Mouse (Mus musculus) CH12.LX (cell line): ENCODE results near the gene Mid1. TPM values are rescaled to one million over a fixed set of nuclear protein-coding genes. Genes with fewer than 3 reads are reported as not detected.
A peak's percentile ranks its signal among the peaks of the same experiment; 100 is the strongest.

ENCODE experiments used
- DNase-seq: peaks from one replicate; pipeline ENCODE4 v3.0.0-alpha.2; 2013; ENCODE audit errors: extremely low read depth
- H3K27ac ChIP-seq: 2 replicates; pipeline ENCODE4 v1.5.1; 2012; ENCODE audit warnings: low read depth, mild to moderate bottlenecking, control low read depth, moderate library complexity; ENCODE audit not compliant: insufficient read depth
- H3K27me3 ChIP-seq: replicated peaks from 2 replicates; pipeline ENCODE3; 2012; ENCODE audit warnings: inconsistent platforms
- H3K36me3 ChIP-seq, 2 experiments: replicated peaks in 1 of 2; 2 replicates each; pipeline versions ENCODE3 to v1.6.1; 2012; ENCODE audit warnings: inconsistent platforms in 1 of 2, low read length in 1 of 2, mild to moderate bottlenecking in 1 of 2, mixed read lengths in 1 of 2, moderate library complexity in 1 of 2; ENCODE audit not compliant: control insufficient read depth in 1 of 2, insufficient read depth in 1 of 2
- H3K4me1 ChIP-seq, 2 experiments: 2 replicates each; pipeline ENCODE4 v1.6.1; 2012; ENCODE audit warnings: inconsistent platforms in 1 of 2, moderate library complexity in 1 of 2; ENCODE audit not compliant: insufficient read depth in 2 of 2, control insufficient read depth in 1 of 2
- H3K4me2 ChIP-seq: 2 replicates; pipeline ENCODE4 v1.6.1; 2012; ENCODE audit warnings: low read depth, mild to moderate bottlenecking, control low read depth; ENCODE audit not compliant: poor library complexity, insufficient read depth, severe bottlenecking
- H3K4me3 ChIP-seq, 3 experiments: fragments of 150-350 bp in 1 of 3; sonication (generic) in 1 of 3; replicated peaks in 1 of 3; 2 replicates each; pipeline versions ENCODE3 to v1.5.1; 2011 to 2012; ENCODE audit warnings: low read depth in 2 of 3, low read length in 2 of 3, mild to moderate bottlenecking in 2 of 3, moderate library complexity in 2 of 3, control low read depth in 1 of 3, improper control_type of control experiment in 1 of 3, inconsistent platforms in 1 of 3, mixed read lengths in 1 of 3; ENCODE audit not compliant: poor library complexity in 1 of 3
- H3K79me2 ChIP-seq: replicated peaks from 2 replicates; pipeline ENCODE4 v1.6.1; 2012; ENCODE audit warnings: mild to moderate bottlenecking, moderate library complexity; ENCODE audit not compliant: control insufficient read depth, poor library complexity, insufficient read depth, severe bottlenecking; ENCODE audit errors: extremely low read depth
- H3K9ac ChIP-seq: 2 replicates; pipeline ENCODE4 v1.6.1; 2012; ENCODE audit warnings: low read depth, mild to moderate bottlenecking, control low read depth, moderate library complexity; ENCODE audit not compliant: insufficient read depth
- H3K9me3 ChIP-seq: replicated peaks from 2 replicates; pipeline ENCODE3; 2012; ENCODE audit warnings: low read length, inconsistent platforms, mixed read lengths
- BHLHE40 ChIP-seq: IDR thresholded peaks from 2 replicates; pipeline ENCODE4 v1.6.1; 2011; ENCODE audit warnings: mild to moderate bottlenecking, low read depth, low read length, improper control_type of control experiment
- E2F4 ChIP-seq: IDR thresholded peaks from 2 replicates; pipeline ENCODE4 v1.6.1; 2011; ENCODE audit warnings: low read depth, low read length, improper control_type of control experiment; ENCODE audit not compliant: insufficient replicate concordance
- EP300 ChIP-seq: IDR thresholded peaks from 2 replicates; pipeline ENCODE4 v1.6.1; 2011; ENCODE audit warnings: low read length, improper control_type of control experiment
- ETS1 ChIP-seq: conservative IDR thresholded peaks from 2 replicates; pipeline ENCODE4 v1.6.1; 2012; ENCODE audit warnings: low read depth, mild to moderate bottlenecking, inconsistent platforms, low read length, improper control_type of control experiment, moderate library complexity
- GABPA ChIP-seq: IDR thresholded peaks from 2 replicates; pipeline ENCODE4 v1.6.1; 2012; ENCODE audit warnings: low read depth, low read length, improper control_type of control experiment, inconsistent platforms; ENCODE audit not compliant: insufficient replicate concordance
- IRF4 ChIP-seq: IDR thresholded peaks from 2 replicates; pipeline ENCODE4 v1.6.1; 2014; ENCODE audit warnings: low read depth, mild to moderate bottlenecking, inconsistent platforms, low read length, improper control_type of control experiment
- JUND ChIP-seq: conservative IDR thresholded peaks from 2 replicates; pipeline ENCODE4 v1.6.1; 2011; ENCODE audit warnings: low read depth, low read length, improper control_type of control experiment
- KAT2A ChIP-seq: IDR thresholded peaks from 2 replicates; pipeline ENCODE4 v1.6.1; 2012; ENCODE audit warnings: low read length, improper control_type of control experiment, inconsistent platforms; ENCODE audit not compliant: insufficient replicate concordance
- MAX ChIP-seq: IDR thresholded peaks from 2 replicates; pipeline ENCODE4 v1.6.1; 2011; ENCODE audit warnings: low read length, improper control_type of control experiment
- MEF2A ChIP-seq: IDR thresholded peaks from 2 replicates; pipeline ENCODE4 v1.6.1; 2014; ENCODE audit warnings: low read depth, mild to moderate bottlenecking, inconsistent platforms, low read length, improper control_type of control experiment, borderline replicate concordance
- MXI1 ChIP-seq: IDR thresholded peaks from 2 replicates; pipeline ENCODE4 v1.6.1; 2011; ENCODE audit warnings: mild to moderate bottlenecking, low read depth, low read length, improper control_type of control experiment
- MYC ChIP-seq: IDR thresholded peaks from 2 replicates; pipeline ENCODE4 v1.6.1; 2011; ENCODE audit warnings: low read depth, mild to moderate bottlenecking, improper control_type of control experiment, low read length
- NELFE ChIP-seq: IDR thresholded peaks from 2 replicates; pipeline ENCODE4 v1.6.1; 2011; ENCODE audit warnings: low read depth, low read length, improper control_type of control experiment
- NRF1 ChIP-seq: IDR thresholded peaks from 2 replicates; pipeline ENCODE4 v1.6.1; 2014; ENCODE audit warnings: low read depth, mild to moderate bottlenecking, inconsistent platforms, low read length, improper control_type of control experiment, moderate library complexity
- PAX5 ChIP-seq: IDR thresholded peaks from 2 replicates; pipeline ENCODE4 v1.6.1; 2012; ENCODE audit warnings: low read length, inconsistent platforms, mixed read lengths
- RAD21 ChIP-seq: IDR thresholded peaks from 2 replicates; pipeline ENCODE4 v1.6.1; 2011; ENCODE audit warnings: low read depth, mild to moderate bottlenecking, low read length, improper control_type of control experiment, moderate library complexity
- RCOR1 ChIP-seq: conservative IDR thresholded peaks from 2 replicates; pipeline ENCODE4 v1.6.1; 2012; ENCODE audit warnings: low read depth, mild to moderate bottlenecking, inconsistent platforms, low read length, improper control_type of control experiment
- USF1 ChIP-seq: IDR thresholded peaks from 2 replicates; pipeline ENCODE4 v1.6.1; 2014; ENCODE audit warnings: low read depth, mild to moderate bottlenecking, inconsistent platforms, low read length, improper control_type of control experiment
- USF2 ChIP-seq: conservative IDR thresholded peaks from 2 replicates; pipeline ENCODE4 v1.6.1; 2011; ENCODE audit warnings: low read depth, low read length, improper control_type of control experiment
- ZC3H11A ChIP-seq: IDR thresholded peaks from 2 replicates; pipeline ENCODE4 v1.6.1; 2012; ENCODE audit warnings: low read depth, mild to moderate bottlenecking, inconsistent platforms, low read length, improper control_type of control experiment
- ZKSCAN1 ChIP-seq: IDR thresholded peaks from 2 replicates; pipeline ENCODE4 v1.6.1; 2012; ENCODE audit warnings: low read depth, inconsistent platforms, low read length, improper control_type of control experiment, borderline replicate concordance
- ZMIZ1 ChIP-seq: IDR thresholded peaks from 2 replicates; pipeline ENCODE4 v1.6.1; 2012; ENCODE audit warnings: low read depth, mild to moderate bottlenecking, inconsistent platforms, low read length, improper control_type of control experiment
- dilution Hi-C: fragments of 300-500 bp; cut with MboI; formaldehyde crosslinking; loops from 2 replicates; pipeline ENCODE4 v1.14.3; 2020; ENCODE audit warnings: low sequenced_read_pairs; ENCODE audit not compliant: extremely low pct_unique_long_range_greater_than_20kb, extremely low pct_ligation_motif_present
- in situ Hi-C: fragments of 300-500 bp; cut with MboI; formaldehyde crosslinking; loops from 3 replicates; pipeline ENCODE4 v1.14.3; 2019; ENCODE audit warnings: low sequenced_read_pairs, low pct_ligation_motif_present, low pct_unique_long_range_greater_than_20kb, mixed read lengths
- polyA plus RNA-seq: library from polyadenylated mRNA; unstranded; fragments of >175 nt; gene quantifications from 2 replicates; pipeline ENCODE4 v1.2.1, GENCODE M21; 2012; ENCODE audit warnings: low read depth; ENCODE audit not compliant: insufficient read length
- total RNA-seq, 2 experiments: library from RNA; depleted of rRNA; stranded (reverse); fragments of 300-350 nt in 1 of 2; fragments of >200 nt in 1 of 2; gene quantifications; 2 replicates each; pipeline ENCODE4 v1.2.3; 2012 to 2014

The Mid1 gene
- total and polyA plus RNA-seq, 3 experiments = 3.3 to 15.0 (median 6.2) TPM

GRCm38 (mm10) chrX:169874475-169874874 lies 189.5 kb downstream of the Mid1 start:
- in situ Hi-C loops = no loop called here
- no peaks in the 10 kb centered on the region for H3K79me2 ChIP-seq
- no peak overlapping the region for H3K9ac ChIP-seq
- no peaks in the 10 kb centered on the region for H3K9me3 ChIP-seq
- H3K4me1 ChIP-seq = no peaks in the 10 kb centered on the region
- no peak for TF ChIP-seq MEF2A
- TF ChIP-seq ZC3H11A = no peak
- TF ChIP-seq JUND = no peak
- TF ChIP-seq IRF4 = no peak
- TF ChIP-seq ZMIZ1 = no peak
- no peak for TF ChIP-seq MYC
- no peak for TF ChIP-seq USF1
- TF ChIP-seq NRF1 = no peak
- no peak for TF ChIP-seq E2F4
- no peak for TF ChIP-seq BHLHE40
- TF ChIP-seq KAT2A = no peak
- no peak for TF ChIP-seq RCOR1
- dilution Hi-C loops = no loop called here
- DNase-seq = no peak
- no peak overlapping the region for H3K4me3 ChIP-seq
- no peak overlapping the region for H3K4me2 ChIP-seq
- no peaks in the 10 kb centered on the region for H3K27me3 ChIP-seq
- no peaks in the 10 kb centered on the region for H3K36me3 ChIP-seq
- H3K27ac ChIP-seq = no peak overlapping the region

GRCm38 (mm10) chrX:169879481-169880362 lies 194.7 kb downstream of the Mid1 start:
- in situ Hi-C loops = no loop called here
- H3K79me2 ChIP-seq = no peaks in the 10 kb centered on the region
- dilution Hi-C loops = no loop called here
- H3K36me3 ChIP-seq = no peaks in the 10 kb centered on the region
- no peaks in the 10 kb centered on the region for H3K27me3 ChIP-seq
- no peak for TF ChIP-seq ZC3H11A
- no peak for TF ChIP-seq USF1
- no peak for TF ChIP-seq NELFE
- no peak for TF ChIP-seq MXI1
- TF ChIP-seq USF2 = no peak
- TF ChIP-seq ZKSCAN1 = no peak
- no peak for TF ChIP-seq PAX5
- no peak for TF ChIP-seq ETS1
- TF ChIP-seq GABPA = no peak
- TF ChIP-seq MAX = no peak
- no peak for TF ChIP-seq KAT2A
- TF ChIP-seq E2F4 = no peak
- no peak for TF ChIP-seq EP300
- TF ChIP-seq RAD21 = no peak
- H3K4me2 ChIP-seq = peak overlapping the region; percentile 61; the same call in 1 of the 2 replicates
- no peak overlapping the region for H3K9ac ChIP-seq
- no peaks in the 10 kb centered on the region for H3K4me1 ChIP-seq
- no peak overlapping the region for H3K27ac ChIP-seq
- no peak overlapping the region for H3K4me3 ChIP-seq
- no peaks in the 10 kb centered on the region for H3K9me3 ChIP-seq
- DNase-seq = no peak
